Mouse (Mus musculus): ENCODE measurements around the gene Cntn4. TPM values are rescaled to one million over a fixed set of nuclear protein-coding genes. Genes with fewer than 3 reads are reported as not detected.
A peak's percentile ranks its signal among the peaks of the same experiment; 100 is the strongest.

Gene Cntn4
- total RNA-seq, 2 experiments from 2014 or later: 0.07 to 0.15 TPM

DNA sequence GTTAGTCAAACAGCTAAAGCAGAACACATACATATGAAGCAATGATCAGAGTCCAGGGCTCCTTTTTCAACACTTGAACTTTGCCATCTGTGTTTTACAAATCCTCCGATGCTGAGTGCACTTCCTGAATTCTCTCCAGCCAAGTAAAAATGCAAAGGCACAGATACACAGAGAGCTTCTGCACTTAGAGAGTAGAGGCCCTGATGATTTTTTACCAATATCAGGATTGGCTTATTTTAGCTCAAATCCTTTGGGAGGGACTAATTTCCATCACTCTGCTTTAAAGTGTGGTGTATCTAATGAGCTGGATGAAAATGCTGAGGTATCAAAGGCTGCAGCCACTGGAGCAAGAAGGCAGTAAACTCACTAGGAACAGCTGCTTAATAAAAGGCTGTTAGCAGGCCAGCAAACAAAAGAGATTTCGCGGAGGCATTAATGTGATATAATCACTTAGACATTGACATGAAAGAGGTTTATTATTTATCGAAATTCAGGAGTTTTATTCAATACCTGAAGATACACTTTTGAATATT, 400.7 kb downstream of the Cntn4 start:
- intact Hi-C loops (cut with DNase I): no loop called here
- DNase-seq: no peak

DNA sequence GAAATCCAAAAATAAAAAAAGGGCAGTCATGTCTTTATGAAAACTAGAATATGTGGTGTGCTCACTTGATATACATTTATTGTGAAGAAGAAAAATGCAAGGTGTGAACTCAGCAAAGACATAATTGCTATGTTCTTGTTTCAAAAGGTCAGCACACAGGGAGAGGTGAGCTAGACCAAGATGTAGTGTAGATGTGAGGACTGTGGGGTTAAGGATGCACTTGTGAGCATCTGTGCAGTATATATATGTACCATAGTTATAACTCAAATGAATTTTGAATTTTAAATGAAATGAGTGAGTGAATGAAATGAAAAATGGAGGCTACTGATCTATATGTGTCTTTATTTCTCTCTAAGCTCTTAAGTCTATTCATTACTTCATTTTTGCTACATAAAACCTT, 401.2 kb downstream of the Cntn4 start:
- intact Hi-C loops (cut with DNase I): no loop called here
- no peak for DNase-seq

DNA sequence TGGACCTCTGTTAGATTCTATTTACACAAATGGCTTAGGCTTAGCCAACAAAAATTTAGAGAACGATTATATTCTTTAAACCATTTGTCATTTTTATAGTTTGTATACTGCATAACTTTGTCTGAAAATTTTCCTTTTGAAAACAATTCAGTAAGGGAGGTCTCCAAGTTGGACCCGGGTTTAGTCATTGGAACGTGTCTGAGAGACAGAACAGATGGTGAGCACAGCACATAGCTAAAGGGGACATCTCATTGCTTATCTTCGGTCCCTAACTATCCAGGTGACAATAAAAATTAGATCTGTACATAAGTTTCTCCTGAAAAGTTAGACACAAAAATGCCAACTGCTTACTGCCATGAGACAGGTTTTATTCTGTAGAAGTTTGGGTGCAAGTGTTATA, 420.4 kb downstream of the Cntn4 start:
- intact Hi-C loops (cut with DNase I): no loop called here
- no peak for DNase-seq

DNA sequence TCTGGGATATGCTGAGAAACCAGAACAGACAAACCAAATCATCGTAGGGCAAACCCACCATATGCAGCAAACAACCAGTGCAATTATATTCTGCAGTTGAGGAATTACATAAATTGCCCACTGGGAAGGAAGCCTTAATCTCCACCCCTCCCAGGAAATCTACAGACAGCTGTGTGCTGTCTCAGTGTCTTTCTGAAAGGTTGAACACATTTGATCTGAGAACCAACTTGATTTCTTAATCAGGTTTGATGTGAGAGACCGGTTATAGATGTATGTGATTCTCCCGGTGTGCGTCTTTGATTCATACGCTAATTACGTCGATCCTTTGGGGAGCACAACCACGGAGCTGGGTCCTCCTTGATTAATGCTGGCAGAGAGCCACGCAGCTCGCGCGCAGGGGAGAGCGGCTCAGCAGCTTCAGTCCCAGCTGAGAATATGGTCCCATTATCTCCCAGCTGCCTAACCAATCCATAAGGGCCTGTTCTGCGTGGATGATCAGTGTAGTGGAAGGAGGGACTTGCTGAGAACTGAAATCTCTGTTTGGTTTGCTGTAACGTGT, 441.1 kb downstream of the Cntn4 start:
- intact Hi-C loops (cut with DNase I): no loop called here
- peak; percentile 5 to 11 for DNase-seq

DNA sequence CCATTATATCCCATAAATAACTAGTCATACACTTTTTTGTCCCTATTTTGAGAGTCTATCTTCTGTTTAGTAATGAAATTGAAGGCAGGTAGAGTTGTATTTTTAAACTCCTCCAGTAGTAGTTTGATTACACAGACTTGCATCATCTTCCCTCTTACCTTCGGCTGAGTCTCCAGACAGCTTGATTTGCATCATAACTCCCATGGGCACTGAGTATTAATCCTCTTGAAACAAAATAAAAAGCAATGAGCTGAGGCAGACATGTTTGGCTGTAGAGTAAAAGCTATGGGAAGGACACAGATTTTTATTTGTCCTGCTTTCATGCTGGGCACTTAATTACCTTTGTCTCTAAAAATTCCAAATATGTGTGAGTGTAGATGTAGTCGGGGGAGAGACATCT, 476.1 kb downstream of the Cntn4 start:
- intact Hi-C loops (cut with DNase I): no loop called here
- DNase-seq: no peak

- intact Hi-C loops (cut with DNase I): no loop called here
Measured at GRCm38 (mm10) chr6:106155362-106155761, 477.9 kb downstream of the Cntn4 start.

DNA sequence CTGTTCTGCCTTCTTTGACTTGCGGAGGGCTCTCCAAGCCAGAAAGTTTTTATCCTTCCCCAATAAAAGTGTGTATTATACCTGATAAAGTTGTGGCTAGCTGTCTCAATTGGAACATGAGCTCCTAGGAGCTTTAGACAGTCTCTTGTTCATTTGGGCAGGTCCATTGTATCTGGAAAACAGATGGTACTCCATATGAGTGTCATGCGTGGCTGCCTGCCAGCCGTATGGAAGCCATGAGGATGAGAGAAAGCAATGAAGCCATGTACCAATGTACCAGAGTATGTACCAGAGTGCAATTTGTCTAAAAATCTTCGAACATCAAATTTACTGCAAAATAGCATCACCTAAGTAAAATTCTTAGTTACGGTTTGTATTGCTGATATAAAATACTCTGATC, 500.1 kb downstream of the Cntn4 start:
- DNase-seq: no peak
- intact Hi-C loops (cut with DNase I): no loop called here

More at GRCm38 (mm10) chr6:106155362-106155761, 477.9 kb downstream of the Cntn4 start:
- DNase-seq: no peak

GRCm38 (mm10) chr6:106181596-106181995, 504.1 kb downstream of the Cntn4 start:
- DNase-seq: no peak
- intact Hi-C loops (cut with DNase I): no loop called here

DNA sequence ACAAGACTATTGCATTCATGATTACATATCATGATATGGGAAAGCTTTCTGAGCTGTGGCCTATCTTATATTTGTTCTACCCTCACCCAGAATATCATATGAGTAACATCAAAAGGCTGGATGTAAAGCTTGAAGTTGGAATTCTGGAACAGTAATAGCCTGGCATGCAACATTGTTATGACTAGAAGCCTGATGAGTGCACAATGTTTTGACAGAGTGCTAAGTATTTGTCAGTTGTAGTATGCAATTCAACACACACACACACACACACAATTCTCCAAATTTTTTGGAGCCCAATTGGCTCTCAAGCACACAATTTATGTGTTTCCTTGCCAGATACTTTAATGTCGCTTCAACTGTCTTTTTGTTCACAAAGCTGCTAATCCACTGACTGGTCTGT, 523.5 kb downstream of the Cntn4 start:
- intact Hi-C loops (cut with DNase I): no loop called here
- no peak for DNase-seq

GRCm38 (mm10) chr6:106207401-106207800, 529.9 kb downstream of the Cntn4 start:
- DNase-seq: peak in 1 of 2 experiments; percentile 1
- intact Hi-C loops (cut with DNase I): no loop called here

DNA sequence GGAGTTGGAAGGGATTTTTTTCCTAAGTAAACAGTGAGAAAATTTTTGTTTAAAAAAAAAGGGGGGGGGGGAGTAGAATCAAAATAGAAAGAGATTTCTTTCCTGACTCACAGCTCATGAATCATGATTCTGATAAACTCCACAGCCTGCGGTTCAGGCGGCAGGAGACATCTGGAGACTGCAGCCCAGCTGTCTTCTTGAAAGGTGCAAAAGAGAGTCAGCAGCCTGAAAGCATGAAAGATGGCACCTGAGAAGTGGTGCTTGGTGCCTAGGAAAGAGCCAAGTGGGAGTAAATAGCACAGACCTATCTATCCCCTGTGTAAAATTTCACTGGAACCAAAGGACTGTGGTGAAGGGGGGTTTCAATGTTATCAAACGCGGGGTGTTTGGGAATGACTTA, 535.6 kb downstream of the Cntn4 start:
- intact Hi-C loops (cut with DNase I): no loop called here
- no peak for DNase-seq

- intact Hi-C loops (cut with DNase I): no loop called here
- no peak for DNase-seq
Measured at GRCm38 (mm10) chr6:106237046-106237948, 559.8 kb downstream of the Cntn4 start.

- intact Hi-C loops (cut with DNase I): no loop called here
- no peak for DNase-seq
Measured at GRCm38 (mm10) chr6:106241553-106241952, 564.1 kb downstream of the Cntn4 start.

- intact Hi-C loops (cut with DNase I): no loop called here
- DNase-seq: no peak
Measured at GRCm38 (mm10) chr6:106263396-106263795, 585.9 kb downstream of the Cntn4 start.

GRCm38 (mm10) chr6:106265487-106265886, 588.0 kb downstream of the Cntn4 start:
- DNase-seq: no peak
- intact Hi-C loops (cut with DNase I): no loop called here

DNA sequence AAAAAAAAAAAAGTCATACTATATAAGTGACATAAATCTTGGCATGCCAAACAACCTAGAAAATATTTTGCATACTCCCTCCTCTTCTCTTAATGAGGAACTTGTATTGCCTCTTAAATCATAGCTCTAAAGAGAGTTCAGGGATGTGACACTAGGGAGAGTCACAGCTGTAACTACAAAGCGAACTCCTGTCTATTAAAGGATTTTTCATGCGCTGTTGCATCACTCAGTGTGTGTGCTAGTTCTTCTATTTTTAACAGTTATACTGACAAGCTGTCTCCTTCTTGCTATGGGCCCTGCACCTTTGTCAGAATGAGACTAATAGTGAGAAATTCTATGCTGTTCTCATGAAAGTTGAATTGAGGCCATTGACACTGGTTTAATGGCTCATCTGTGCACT, 588.8 kb downstream of the Cntn4 start:
- intact Hi-C loops (cut with DNase I): no loop called here

GRCm38 (mm10) chr6:106268723-106269122, 591.3 kb downstream of the Cntn4 start:
- intact Hi-C loops (cut with DNase I): no loop called here
- DNase-seq: no peak

More for the DNA sequence above, 588.8 kb downstream of the Cntn4 start:
- DNase-seq: no peak

DNA sequence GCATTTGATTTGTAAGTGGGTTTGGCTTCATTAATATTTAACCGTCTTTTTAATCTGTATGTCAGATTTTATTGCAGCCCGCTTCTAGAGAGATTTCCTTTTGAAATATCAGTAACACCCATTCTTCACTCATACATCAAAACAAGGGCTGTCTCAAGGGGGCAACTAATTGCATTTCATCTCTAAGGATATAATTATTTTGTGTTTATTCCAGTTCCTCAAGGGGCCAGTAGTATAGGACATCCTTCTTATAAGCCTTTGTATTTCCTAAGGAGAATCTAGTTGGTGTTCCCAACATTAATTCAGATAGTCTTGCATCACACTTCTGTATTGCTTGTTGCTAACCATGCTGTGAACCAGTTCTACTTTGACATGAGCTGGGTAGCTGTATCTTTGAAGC, 599.7 kb downstream of the Cntn4 start:
- intact Hi-C loops (cut with DNase I): no loop called here
- no peak for DNase-seq

DNA sequence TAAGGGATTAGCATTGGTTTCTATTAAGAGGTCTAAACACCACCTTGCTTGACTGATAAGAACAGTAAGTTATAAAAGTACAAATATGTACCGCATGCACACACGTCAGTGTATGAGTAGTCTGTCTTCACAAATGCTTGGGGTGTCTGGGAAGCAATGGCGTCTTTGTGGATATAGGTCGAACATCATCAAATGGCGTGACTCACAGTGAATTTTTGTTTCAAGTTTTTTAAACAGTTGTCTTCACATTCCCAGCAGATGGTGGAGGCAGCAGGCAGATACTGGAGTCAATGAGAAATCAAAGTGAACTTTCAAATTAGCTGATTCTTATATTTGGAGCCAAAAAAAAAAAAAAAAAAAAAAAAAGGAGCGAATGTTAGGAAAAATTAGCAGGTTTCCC, 604.2 kb downstream of the Cntn4 start:
- DNase-seq: no peak
- intact Hi-C loops (cut with DNase I): no loop called here

- intact Hi-C loops (cut with DNase I): no loop called here
Measured at GRCm38 (mm10) chr6:106283815-106284214, 606.4 kb downstream of the Cntn4 start.

GRCm38 (mm10) chr6:106299451-106299850, 622.0 kb downstream of the Cntn4 start:
- intact Hi-C loops (cut with DNase I): no loop called here
- no peak for DNase-seq

More at GRCm38 (mm10) chr6:106283815-106284214, 606.4 kb downstream of the Cntn4 start:
- DNase-seq: no peak

- intact Hi-C loops (cut with DNase I): no loop called here
Measured at GRCm38 (mm10) chr6:106300179-106300578, 622.7 kb downstream of the Cntn4 start.

More at GRCm38 (mm10) chr6:106300179-106300578, 622.7 kb downstream of the Cntn4 start:
- DNase-seq: no peak

Measured in heart, postnatal 10 days (tissue).